Mouse (Mus musculus) neutrophil, adult 59 days (primary cell): ENCODE data around the gene Gm49510. TPM values are rescaled to one million over a fixed set of nuclear protein-coding genes. Genes with fewer than 3 reads are reported as not detected.

Experiments
- total RNA-seq, 2 experiments: library from RNA; stranded (reverse); gene quantifications; 1 replicate in 1 of 2; 2 replicates in 1 of 2; pipeline ENCODE4 v1.2.4; 2023

Gm49510 gene
- total RNA-seq, result not detected

GRCm38 (mm10) chr15:78899409-78899739 lies at the start of gene Gm49510:
Gene Gm49510 (plus strand): TSS chr15:78899667.

DNA sequence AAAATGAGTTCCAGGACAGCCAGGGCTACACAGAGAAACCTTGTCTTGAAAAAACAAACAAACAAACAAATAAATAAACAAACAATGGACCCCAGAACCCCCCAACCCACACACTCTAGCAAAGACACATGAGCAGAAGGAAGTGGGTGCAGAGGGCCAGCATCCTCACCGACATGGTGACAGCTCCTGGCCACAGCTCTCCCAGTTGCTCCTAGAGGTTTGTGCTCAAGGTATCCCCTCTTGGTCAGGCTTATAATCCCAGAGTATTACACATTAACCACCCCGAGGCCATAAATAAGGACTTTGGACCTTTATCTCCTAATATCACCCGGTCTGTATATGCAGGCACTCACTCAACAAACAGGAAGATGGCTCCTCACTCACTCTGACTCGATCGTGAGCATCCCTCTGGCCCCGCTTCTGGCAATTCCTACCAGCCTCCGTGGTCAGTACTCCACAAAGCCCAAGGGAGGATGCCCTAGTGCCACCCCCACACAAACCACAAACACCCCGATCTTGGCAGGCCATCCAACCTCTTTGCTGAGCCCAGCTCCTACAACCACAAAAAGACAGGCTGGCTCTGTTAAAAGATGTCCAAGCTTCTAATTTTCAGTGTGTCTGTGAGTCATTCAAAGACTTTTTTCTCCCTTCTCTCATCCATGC lies 44.0 kb upstream of the Gm49510 start, which contains the start of gene Lgals2:
Gene Lgals2 (minus strand): TSS at position 227 of the 663 bp plus-strand sequence.

DNA sequence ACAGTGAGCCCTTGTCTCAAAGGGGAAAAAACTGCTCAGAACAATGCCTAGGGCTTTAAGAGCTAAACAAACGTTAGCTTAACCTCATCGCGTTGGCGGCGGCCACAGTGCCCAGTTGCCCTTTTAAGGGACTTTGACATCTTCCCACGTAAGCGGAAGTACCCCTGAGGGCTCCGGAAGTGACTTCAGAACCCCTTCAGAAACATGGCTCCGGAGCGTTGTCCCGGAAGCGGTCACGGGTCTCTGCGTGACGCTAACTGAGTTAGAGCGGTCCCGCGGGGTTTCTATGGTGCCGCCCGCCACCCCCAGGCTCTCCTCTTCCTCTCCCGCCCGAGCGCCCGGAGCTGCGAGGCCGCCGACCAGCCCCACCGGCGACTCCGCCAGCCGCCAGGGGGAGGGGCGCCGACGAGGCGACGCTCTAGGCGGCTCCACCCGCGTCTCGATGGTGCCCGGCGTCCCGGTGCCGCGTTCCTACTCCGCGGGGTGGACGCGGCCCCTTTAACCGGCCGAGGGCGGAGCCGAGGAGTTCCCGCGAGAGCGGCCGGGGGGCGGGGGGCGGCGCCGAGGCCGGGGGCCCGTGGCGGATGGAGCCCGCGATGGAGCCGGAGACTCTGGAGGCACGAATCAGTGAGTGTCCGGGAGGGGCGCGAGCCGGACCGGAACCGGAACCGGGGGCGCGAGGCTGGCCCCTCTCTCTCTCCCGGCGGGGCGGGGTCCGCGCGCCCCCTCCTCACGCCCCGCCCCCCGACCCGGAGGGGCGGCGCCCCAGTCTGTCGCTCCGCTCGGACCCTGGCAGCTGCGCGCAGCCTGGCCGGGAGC lies 22.3 kb upstream of the Gm49510 start, which contains the start of gene Gga1:
Gene Gga1 (plus strand): TSS at position 200 of the 819 bp plus-strand sequence.

GRCm38 (mm10) chr15:78899740-78900584 lies 495 bp downstream of the Gm49510 start, which contains the start of gene Sh3bp1:
Gene Sh3bp1 (plus strand): TSS chr15:78899768.

GRCm38 (mm10) chr15:78913632-78914090 lies 14.2 kb downstream of the Gm49510 start, which contains the start of gene Pdxp:
Gene Pdxp (plus strand): TSS chr15:78913919.

DNA sequence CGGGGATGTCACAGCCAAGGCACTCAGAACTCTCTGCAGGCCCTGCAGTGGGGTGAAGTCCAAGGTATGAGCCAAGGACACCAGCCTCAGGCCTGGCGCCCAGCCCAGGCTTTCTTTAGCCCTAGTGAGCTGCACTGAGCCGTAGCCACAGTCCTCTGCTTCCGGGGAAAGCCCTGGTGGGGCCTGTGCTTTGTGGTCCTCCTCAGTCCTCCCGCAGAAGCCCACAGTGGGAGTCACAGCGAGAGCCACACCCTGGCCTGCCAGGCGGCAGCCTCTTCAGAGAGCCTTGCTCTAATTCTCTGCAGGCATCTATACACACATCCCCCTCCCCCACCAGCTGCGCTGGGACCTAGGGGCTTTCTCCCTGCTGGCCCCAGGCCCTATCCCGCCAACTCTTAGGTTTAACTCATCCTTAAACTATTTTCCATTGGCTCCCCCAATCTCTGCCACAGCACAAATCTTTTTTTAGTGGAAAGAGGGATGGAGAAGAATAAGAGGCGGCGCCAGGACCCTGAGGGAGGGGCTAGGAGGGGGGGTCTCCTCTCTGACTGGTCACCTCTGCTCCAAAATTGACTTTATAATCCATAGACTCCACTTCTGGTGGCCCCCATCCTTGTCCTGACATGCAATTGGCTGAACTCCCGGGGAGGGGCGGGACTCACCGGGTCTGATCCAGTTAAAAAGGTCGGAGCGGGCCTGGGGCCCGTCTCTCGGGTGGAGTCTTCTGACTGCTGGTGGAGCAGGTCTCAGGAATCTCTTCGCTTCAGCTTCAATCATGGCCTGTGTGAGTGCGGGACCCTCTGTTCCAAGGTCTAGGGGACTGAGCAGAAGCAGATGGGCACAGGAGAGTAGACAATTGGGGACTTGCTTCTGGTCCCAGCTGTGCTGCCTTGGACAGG lies 26.8 kb downstream of the Gm49510 start, which contains the start of gene Lgals1:
Gene Lgals1 (plus strand): TSS at position 705 of the 899 bp plus-strand sequence.

GRCm38 (mm10) chr15:78934784-78935320 lies 35.4 kb downstream of the Gm49510 start, which contains the start of gene Nol12:
Gene Nol12 (plus strand): TSS chr15:78934933.

GRCm38 (mm10) chr15:78947657-78948056 lies 48.2 kb downstream of the Gm49510 start, which contains the start of gene Triobp:
Gene Triobp (plus strand): TSS chr15:78947724.

Other genes starting within 250 kb of the Gm49510 start
- under 1 TPM; 0.09 to 0.40 TPM for gene Elfn2, start 180.9 kb upstream of the Gm49510 start, total RNA-seq
- gene Mfng, start 126.2 kb upstream of the Gm49510 start, total RNA-seq, result 10 to 100 TPM; 13.8 to 19.1 TPM
- 10 to 100 TPM; 32.0 to 40.8 TPM for gene Card10, start 96.6 kb upstream of the Gm49510 start, total RNA-seq
- under 1 TPM in 1 of 2 experiments, not detected in 1; 0.20 TPM for gene Cdc42ep1, start 57.0 kb upstream of the Gm49510 start, total RNA-seq
- gene Lgals2, start 44.1 kb upstream of the Gm49510 start, total RNA-seq, result not detected
- 10 to 100 TPM; 72.9 to 82.0 TPM for gene Gga1, start 22.5 kb upstream of the Gm49510 start, total RNA-seq
- gene Sh3bp1, start 101 bp downstream of the Gm49510 start, total RNA-seq, result 10 to 100 TPM; 78.9 to 85.5 TPM
- 1 to 10 TPM; 1.8 TPM for gene Pdxp, start 14.3 kb downstream of the Gm49510 start, total RNA-seq
- gene Lgals1, start 27.1 kb downstream of the Gm49510 start, total RNA-seq, result 100 to 1,000 TPM; 190 to 293 TPM
- gene Nol12, start 35.3 kb downstream of the Gm49510 start, total RNA-seq, result 10 to 100 TPM; 16.7 to 22.5 TPM
- 100 to 1,000 TPM; 163 to 195 TPM for gene Triobp, start 48.1 kb downstream of the Gm49510 start, total RNA-seq
- gene H1f0, start 128.8 kb downstream of the Gm49510 start, total RNA-seq, result 10 to 100 TPM; 20.2 to 25.9 TPM
- not detected for gene Galr3, start 142.2 kb downstream of the Gm49510 start, total RNA-seq
- 10 to 100 TPM; 17.2 to 18.7 TPM for gene Ankrd54, start 163.2 kb downstream of the Gm49510 start, total RNA-seq
- 10 to 100 TPM; 60.8 to 68.5 TPM for gene Eif3l, start 175.5 kb downstream of the Gm49510 start, total RNA-seq
- 10 to 100 TPM; 13.8 to 14.1 TPM for gene Micall1, start 209.2 kb downstream of the Gm49510 start, total RNA-seq
- 10 to 100 TPM; 23.0 to 24.9 TPM for gene Polr2f, start 241.3 kb downstream of the Gm49510 start, total RNA-seq
- gene 1700088E04Rik, start 241.6 kb downstream of the Gm49510 start, total RNA-seq, result not detected